Comparison of ENCODE assay signal across 9 mouse cellular contexts in genomic region chr1:89929181-89929580, GRCm38 (mm10). TPM values are rescaled to one million over a fixed set of nuclear protein-coding genes. Genes with fewer than 3 reads are reported as not detected.
DNase-seq lines count a peak whose midpoint lies in the region; ATAC-seq and TF ChIP-seq lines count a peak whose summit lies in the region.
"Had no signal": no experiment of that assay in that cellular context is flagged by ENCODE, and none has a peak within 500 bp of the region (broad histone marks: within the 10 kb centered on the region; RNA-seq: fewer than 3 reads in every experiment).

No protein-coding gene starts in this region.

- peak overlapping the region; percentile 16 for H3K4me2 ChIP-seq in heart, postnatal 0 days (ENCODE audit: low read depth, low read length)
- H3K4me2 ChIP-seq in intestine, embryonic 14.5 days (ENCODE audit: low read length) = no peak overlapping the region
- no peak overlapping the region for H3K4me2 ChIP-seq in midbrain, postnatal 0 days (ENCODE audit: low read depth, low read length, poor library complexity, severe bottlenecking)

- H3K9ac ChIP-seq in heart, postnatal 0 days (replicated peaks; ENCODE audit: low read depth, low read length) = no peak overlapping the region
- H3K9ac ChIP-seq in intestine, embryonic 14.5 days (ENCODE audit: low read length) = no peak overlapping the region
- H3K9ac ChIP-seq in midbrain, postnatal 0 days (replicated peaks; ENCODE audit: low read length, poor library complexity, severe bottlenecking) = no peak overlapping the region

- no peaks in the 10 kb centered on the region for H3K36me3 ChIP-seq in heart, postnatal 0 days (replicated peaks; ENCODE audit: control insufficient read depth, insufficient read depth, low read length)
- no peaks in the 10 kb centered on the region for H3K36me3 ChIP-seq in embryonic facial prominence, embryonic 10.5 days (replicated peaks)
- H3K36me3 ChIP-seq in intestine, embryonic 14.5 days (ENCODE audit: control insufficient read depth, insufficient read depth, low read length) = no peaks in the 10 kb centered on the region
- no peaks in the 10 kb centered on the region for H3K36me3 ChIP-seq in midbrain, postnatal 0 days (ENCODE audit: insufficient read depth, low read length)

- 7% methylated on average over 6 of the region's 6 CpGs for WGBS in heart, postnatal 0 days
- under 1% methylated on average over 6 of the region's 6 CpGs for WGBS in embryonic facial prominence, embryonic 10.5 days
- 6% methylated on average over 6 of the region's 6 CpGs for WGBS in intestine, embryonic 14.5 days
- 2% methylated on average over 6 of the region's 6 CpGs for WGBS in midbrain, postnatal 0 days

- H3K4me3 ChIP-seq in heart, postnatal 0 days (ENCODE audit: low read depth, low read length) = peak overlapping the region; percentile 32
- H3K4me3 ChIP-seq in embryonic facial prominence, embryonic 10.5 days = peak overlapping the region; percentile 63
- no peak overlapping the region for H3K4me3 ChIP-seq in intestine, embryonic 14.5 days (ENCODE audit: low read depth, low read length)
- H3K4me3 ChIP-seq in midbrain, postnatal 0 days (ENCODE audit: low read depth, low read length) = peak overlapping the region; percentile 3; the same call in 1 of the 2 replicates

- peaks cover 16% of the 10 kb centered on the region; the same call in 1 of the 2 replicates for H3K4me1 ChIP-seq in heart, postnatal 0 days (ENCODE audit: control insufficient read depth, insufficient read depth)
- peaks cover 89% of the 10 kb centered on the region for H3K4me1 ChIP-seq in embryonic facial prominence, embryonic 10.5 days
- peaks cover 15% of the 10 kb centered on the region for H3K4me1 ChIP-seq in intestine, embryonic 14.5 days (replicated peaks; ENCODE audit: control insufficient read depth, insufficient read depth, low read length)
- peaks cover 9% of the 10 kb centered on the region for H3K4me1 ChIP-seq in midbrain, postnatal 0 days (ENCODE audit: insufficient read depth, low read length)

- intact Hi-C loops in heart, postnatal 10 days (cut with DNase I) = no loop called here

- no peak for TF ChIP-seq CTCF in heart, postnatal 0 days (IDR thresholded peaks at IDR 0.05; ENCODE audit: low read depth)
- TF ChIP-seq CTCF in midbrain, postnatal 0 days (IDR thresholded peaks at IDR 0.05) = no peak

- no peak overlapping the region for H3K27ac ChIP-seq in heart, postnatal 0 days (ENCODE audit: low read depth)
- no peak overlapping the region; the same call in 1 of the 2 replicates for H3K27ac ChIP-seq in embryonic facial prominence, embryonic 10.5 days (replicated peaks)
- no peak overlapping the region for H3K27ac ChIP-seq in intestine, embryonic 14.5 days (ENCODE audit: low read depth)
- H3K27ac ChIP-seq in midbrain, postnatal 0 days (ENCODE audit: low read depth, low read length) = no peak overlapping the region

- peaks cover 99% of the 10 kb centered on the region for H3K27me3 ChIP-seq in heart, postnatal 0 days (ENCODE audit: control insufficient read depth, insufficient read depth, low read length)
- H3K27me3 ChIP-seq in embryonic facial prominence, embryonic 10.5 days (replicated peaks; ENCODE audit: low read depth, poor library complexity, severe bottlenecking) = peaks cover 100% of the 10 kb centered on the region
- H3K27me3 ChIP-seq in intestine, embryonic 14.5 days (replicated peaks; ENCODE audit: control insufficient read depth, insufficient read depth, low read length) = peaks cover 100% of the 10 kb centered on the region
- peaks cover 65% of the 10 kb centered on the region for H3K27me3 ChIP-seq in midbrain, postnatal 0 days (ENCODE audit: insufficient read depth, low read length)

- no peak for TF ChIP-seq EP300 in heart, postnatal 0 days (IDR thresholded peaks at IDR 0.05; ENCODE audit: low read depth)

- ATAC-seq in heart, postnatal 0 days (ENCODE audit: insufficient read depth, low read depth) = no peak
- ATAC-seq in intestine, embryonic 14.5 days (replicated peaks; ENCODE audit: low FRiP score, low TSS enrichment, low read depth) = no peak
- ATAC-seq in midbrain, postnatal 0 days (ENCODE audit: low FRiP score) = no peak

- DNase-seq in heart, postnatal 0 days (ENCODE audit: low spot score) = no peak
- DNase-seq in heart, postnatal 10 days = no peak
- DNase-seq in embryonic facial prominence, embryonic 10.5 days (ENCODE audit: low spot score) = peak; percentile 48
- DNase-seq in intestine, embryonic 14.5 days (ENCODE audit: low spot score) = peak; percentile 64
- DNase-seq in midbrain, postnatal 0 days (ENCODE audit: low spot score) = no peak
- no peak for DNase-seq in MN1 (ENCODE audit: low spot score)
- no peak for DNase-seq in frontal cortex, postnatal 36 days (ENCODE audit: low spot score in 2 of 2)
- no peak for DNase-seq in lung, postnatal 4 days
- DNase-seq: layer of hippocampus, postnatal 36 days had no signal

- no peaks in the 10 kb centered on the region for H3K9me3 ChIP-seq in heart, postnatal 0 days (replicated peaks; ENCODE audit: control insufficient read depth, low read length)
- no peaks in the 10 kb centered on the region for H3K9me3 ChIP-seq in embryonic facial prominence, embryonic 10.5 days
- no peaks in the 10 kb centered on the region for H3K9me3 ChIP-seq in intestine, embryonic 14.5 days (ENCODE audit: control insufficient read depth, low read length)
- H3K9me3 ChIP-seq in midbrain, postnatal 0 days (ENCODE audit: low read length) = no peaks in the 10 kb centered on the region

RNA-seq across cellular contexts. Expression of gene Gbx2, which starts 1.8 kb away (rescaled TPM):
- not detected in 2 replicates for total RNA-seq in heart, postnatal 0 days (2014; rRNA removed; ENCODE audit: low replicate concordance)
- polyA plus RNA-seq in heart, postnatal 0 days (2015; fragmentation: Nextera tagmentation; extraction: Ambion mirVana) = not detected in 2 replicates
- total RNA-seq in heart, postnatal 10 days (2021) = not detected
- 8.7 and 11.1 TPM in 2 replicates for polyA plus RNA-seq in embryonic facial prominence, embryonic 10.5 days (2016; fragmentation: Nextera tagmentation; extraction: Ambion mirVana)
- 0.20 TPM in 1 of 2 replicates, not detected in the other for polyA plus RNA-seq in intestine, embryonic 14.5 days (2014; fragmentation: Nextera tagmentation; extraction: Ambion mirVana)
- total RNA-seq in midbrain, postnatal 0 days (2014; rRNA removed) = 9.9 and 10.8 TPM in 2 replicates
- polyA plus RNA-seq in midbrain, postnatal 0 days (2015; fragmentation: Nextera tagmentation; extraction: Ambion mirVana) = 15.2 and 22.8 TPM in 2 replicates

Comparison
In these comparisons a context has a peak if more than half of its experiments do, and no peak if none do; other contexts are left out.
1. DNase-seq: peak in embryonic facial prominence, embryonic 10.5 days (single experiment) and intestine, embryonic 14.5 days (single experiment); none in heart, postnatal 0 days (single experiment), heart, postnatal 10 days (0 of 2), midbrain, postnatal 0 days (single experiment), MN1 (single experiment), frontal cortex, postnatal 36 days (0 of 2) and lung, postnatal 4 days (0 of 2).